Comparison of ENCODE assay signal across 7 mouse cellular contexts in genomic region chr8:106935324-106935869, GRCm38 (mm10). TPM values are rescaled to one million over a fixed set of nuclear protein-coding genes. Genes with fewer than 3 reads are reported as not detected.
DNase-seq lines count a peak whose midpoint lies in the region; ATAC-seq and TF ChIP-seq lines count a peak whose summit lies in the region.

Sntb2 (plus strand) TSS chr8:106935750.

- peak within 1 kb of the TSS; percentile 96 for H3K27ac ChIP-seq in heart, adult 2 months
- H3K27ac ChIP-seq in limb, embryonic 13.5 days: peak within 1 kb of the TSS; percentile 91
- H3K27ac ChIP-seq in midbrain, embryonic 16.5 days (ENCODE audit: low read length): peak within 1 kb of the TSS; percentile 89

- H3K4me1 ChIP-seq in heart, adult 2 months (ENCODE audit: control insufficient read depth, insufficient read depth, low read length): peaks cover 11% of the 10 kb centered on the region
- peaks cover 47% of the 10 kb centered on the region for H3K4me1 ChIP-seq in limb, embryonic 13.5 days
- peaks cover 11% of the 10 kb centered on the region for H3K4me1 ChIP-seq in midbrain, embryonic 16.5 days (ENCODE audit: control insufficient read depth, insufficient read depth, low read length)

- peaks cover 2% of the 10 kb centered on the region; the same call in 1 of the 2 replicates for H3K36me3 ChIP-seq in heart, adult 2 months (ENCODE audit: control insufficient read depth, insufficient read depth, low read length)
- no peaks in the 10 kb centered on the region for H3K36me3 ChIP-seq in limb, embryonic 13.5 days
- H3K36me3 ChIP-seq in midbrain, embryonic 16.5 days (ENCODE audit: control insufficient read depth, insufficient read depth, low read length): no peaks in the 10 kb centered on the region

- H3K9ac ChIP-seq in heart, adult 2 months (ENCODE audit: low read depth, low read length): peak within 1 kb of the TSS; percentile 86
- H3K9ac ChIP-seq in limb, embryonic 13.5 days: peak within 1 kb of the TSS; percentile 94
- H3K9ac ChIP-seq in midbrain, embryonic 16.5 days (ENCODE audit: low read depth, low read length): peak within 1 kb of the TSS; percentile 87

- ATAC-seq in limb, embryonic 13.5 days (ENCODE audit: low FRiP score, low read depth): peak; percentile 77
- peak; percentile 91 for ATAC-seq in midbrain, embryonic 16.5 days

- peak; percentile 99 for DNase-seq in adrenal gland, postnatal 10 days
- peak; percentile 98 for DNase-seq in embryo, embryonic 9.5 days (ENCODE audit: extremely low spot score)
- DNase-seq in heart, adult 2 months: peak; percentile 93 to 94
- DNase-seq in kidney, adult 8-10 months: peak; percentile 93 to 94
- DNase-seq in spleen, postnatal 10 days (ENCODE audit: low spot score in 2 of 2): peak; percentile 75 to 89

- intact Hi-C loops in heart, adult 2 months (cut with DNase I): loop anchor here (2.0 kb wide), 2 partner anchors 37 to 67 kb away; no protein-coding TSS in a partner anchor

- peak; percentile 85 for TF ChIP-seq POLR2A in heart, adult 2 months (IDR thresholded peaks at IDR 0.05; ENCODE audit: insufficient read depth, low read depth, low read length)

- peak within 1 kb of the TSS; percentile 86 for H3K4me3 ChIP-seq in heart, adult 2 months
- peak within 1 kb of the TSS; percentile 89 for H3K4me3 ChIP-seq in limb, embryonic 13.5 days
- H3K4me3 ChIP-seq in midbrain, embryonic 16.5 days (ENCODE audit: low read depth, low read length): peak within 1 kb of the TSS; percentile 84

- peak; percentile 32 for TF ChIP-seq CTCF in heart, adult 2 months (IDR thresholded peaks at IDR 0.05)

- H3K9me3 ChIP-seq in limb, embryonic 13.5 days: no peaks in the 10 kb centered on the region
- no peaks in the 10 kb centered on the region for H3K9me3 ChIP-seq in midbrain, embryonic 16.5 days (replicated peaks; ENCODE audit: control insufficient read depth, low read length, poor library complexity, severe bottlenecking)

- no peaks in the 10 kb centered on the region for H3K27me3 ChIP-seq in heart, adult 2 months (ENCODE audit: control insufficient read depth, insufficient read depth, low read length)
- no peaks in the 10 kb centered on the region for H3K27me3 ChIP-seq in limb, embryonic 13.5 days
- peaks cover 2% of the 10 kb centered on the region; the same call in 1 of the 2 replicates for H3K27me3 ChIP-seq in midbrain, embryonic 16.5 days (ENCODE audit: control insufficient read depth, insufficient read depth, low read depth, low read length)

- under 1% methylated on average over 41 of the region's 41 CpGs for WGBS in heart, adult 2 months
- WGBS in limb, embryonic 13.5 days: 0% methylated on average over 41 of the region's 41 CpGs
- WGBS in midbrain, embryonic 16.5 days: 0% methylated on average over 29 of the region's 41 CpGs

- peaks cover 4% of the 10 kb centered on the region for H3K79me2 ChIP-seq in heart, adult 2 months (replicated peaks; ENCODE audit: control insufficient read depth, insufficient read depth, low read length)

- no peak for TF ChIP-seq EP300 in heart, adult 2 months (IDR thresholded peaks at IDR 0.05; ENCODE audit: insufficient read depth, low read depth, low read length)

- peak within 1 kb of the TSS; percentile 90 for H3K4me2 ChIP-seq in limb, embryonic 13.5 days (replicated peaks)
- H3K4me2 ChIP-seq in midbrain, embryonic 16.5 days (ENCODE audit: low read length): peak within 1 kb of the TSS; percentile 87

RNA-seq across cellular contexts. Expression of gene Sntb2, which starts in this region (rescaled TPM):
- 10 to 100 TPM; 23.5 to 30.0 TPM for total RNA-seq in adrenal gland, postnatal 10 days (2021)
- 10 to 100 TPM; 10.0 to 10.7 TPM for total RNA-seq in heart, adult 2 months (2021)
- polyA plus RNA-seq in heart, adult 2 months (2012; rRNA removed): 4.5 and 8.8 TPM in 2 replicates
- polyA plus RNA-seq in limb, embryonic 13.5 days (2015; fragmentation: Nextera tagmentation; extraction: Ambion mirVana): 16.4 and 17.7 TPM in 2 replicates
- 4.3 and 4.6 TPM in 2 replicates for polyA plus RNA-seq in midbrain, embryonic 16.5 days (2015; fragmentation: Nextera tagmentation; extraction: Ambion mirVana)

Comparison
In these comparisons a context has a peak if more than half of its experiments do, and no peak if none do; other contexts are left out.
1. Peak in every context shown above with its lines: DNase-seq, ATAC-seq, H3K4me3 ChIP-seq and H3K27ac ChIP-seq.